Comparison of ENCODE assay signal across 26 mouse cellular contexts in genomic region chr5:91144971-91145370, GRCm38 (mm10). TPM values are rescaled to one million over a fixed set of nuclear protein-coding genes. Genes with fewer than 3 reads are reported as not detected.
DNase-seq lines count a peak whose midpoint lies in the region; ATAC-seq lines count a peak whose summit lies in the region.
"Had no signal": no experiment of that assay in that cellular context is flagged by ENCODE, and none has a peak within 500 bp of the region (broad histone marks: within the 10 kb centered on the region; RNA-seq: fewer than 3 reads in every experiment).

No protein-coding gene starts in this region.

- H3K27me3 ChIP-seq in forebrain, embryonic 13.5 days = peaks cover 15% of the 10 kb centered on the region

- H3K9me3 ChIP-seq in forebrain, embryonic 13.5 days (replicated peaks) = no peaks in the 10 kb centered on the region
- H3K9me3 ChIP-seq: embryonic facial prominence, embryonic 13.5 days; kidney, embryonic 15.5 days; liver, embryonic 12.5 days had no signal

- no peak overlapping the region for H3K4me2 ChIP-seq in forebrain, embryonic 13.5 days
- H3K4me2 ChIP-seq: embryonic facial prominence, embryonic 13.5 days; kidney, embryonic 15.5 days; limb, embryonic 12.5 days; liver, embryonic 12.5 days; midbrain, embryonic 15.5 days had no signal

- H3K4me3 ChIP-seq in forebrain, embryonic 13.5 days = no peak overlapping the region
- H3K4me3 ChIP-seq: embryonic facial prominence, embryonic 13.5 days; heart, adult 2 months; kidney, embryonic 15.5 days; limb, embryonic 12.5 days; liver, embryonic 12.5 days; midbrain, embryonic 15.5 days had no signal

- no peaks in the 10 kb centered on the region for H3K4me1 ChIP-seq in forebrain, embryonic 13.5 days
- H3K4me1 ChIP-seq: liver, embryonic 12.5 days had no signal

- H3K9ac ChIP-seq in forebrain, embryonic 13.5 days = no peak overlapping the region
- H3K9ac ChIP-seq: embryonic facial prominence, embryonic 13.5 days; forebrain, postnatal 0 days; kidney, embryonic 15.5 days; limb, embryonic 12.5 days; liver, embryonic 12.5 days; midbrain, embryonic 15.5 days had no signal

- WGBS in forebrain, embryonic 13.5 days = 88% methylated on average over 9 of the region's 9 CpGs

- intact Hi-C loops in heart, postnatal 14 days (cut with DNase I) = no loop called here

- no peak for ATAC-seq in forebrain, embryonic 13.5 days
- ATAC-seq: forebrain, postnatal 0 days; hindbrain, embryonic 16.5 days; intestine, postnatal 0 days; liver, embryonic 12.5 days; midbrain, embryonic 15.5 days had no signal

- no peak overlapping the region for H3K27ac ChIP-seq in forebrain, embryonic 13.5 days
- H3K27ac ChIP-seq: embryonic facial prominence, embryonic 13.5 days; heart, adult 2 months; kidney, embryonic 15.5 days; limb, embryonic 12.5 days; liver, embryonic 12.5 days; midbrain, embryonic 15.5 days had no signal

- no peaks in the 10 kb centered on the region for H3K36me3 ChIP-seq in forebrain, embryonic 13.5 days (ENCODE audit: poor library complexity, severe bottlenecking)
- H3K36me3 ChIP-seq: embryonic facial prominence, embryonic 13.5 days; kidney, embryonic 15.5 days; limb, embryonic 12.5 days; liver, embryonic 12.5 days; midbrain, embryonic 15.5 days had no signal

- DNase-seq in layer of hippocampus, adult 11-12 months (ENCODE audit: low spot score) = peak; percentile 17
- DNase-seq in layer of hippocampus, postnatal 10 days (ENCODE audit: low spot score in 2 of 2) = no peak
- DNase-seq in right cerebral cortex, postnatal 36 days (ENCODE audit: low spot score in 2 of 2) = peak; percentile 3 to 8
- DNase-seq in right cerebral cortex, postnatal 14 days = no peak
- peak; percentile 18 to 23 for DNase-seq in layer of hippocampus, postnatal 36 days
- DNase-seq in gastrocnemius, postnatal 25 days = no peak
- no peak for DNase-seq in heart, postnatal 14 days
- DNase-seq: adrenal gland, postnatal 10 days; cerebellum, postnatal 10 days; forebrain, postnatal 0 days; gastrocnemius, postnatal 14 days; heart, adult 2 months; kidney, postnatal 4 days; lung, adult 2 months; spleen, adult 18-20 months; thymus, adult 2 months had no signal

RNA-seq across cellular contexts. Expression of gene Areg, which starts 5.6 kb away (rescaled TPM):
- under 1 TPM in 1 of 2 experiments, not detected in 1; 0.27 TPM for total RNA-seq in layer of hippocampus, postnatal 10 days (2021)
- total RNA-seq in layer of hippocampus, postnatal 36 days (2021) = not detected
- polyA plus RNA-seq in forebrain, embryonic 13.5 days (2015; fragmentation: Nextera tagmentation; extraction: Ambion mirVana) = not detected in 2 replicates
- total RNA-seq in gastrocnemius, postnatal 25 days (2021) = not detected
- not detected for total RNA-seq in heart, postnatal 14 days (2021)
- total RNA-seq: forebrain, postnatal 0 days; gastrocnemius, postnatal 14 days; heart, adult 2 months; hematopoietic stem cell, adult 5-6 weeks; neutrophil, adult 5-6 weeks had no signal
- polyA plus RNA-seq: heart, adult 2 months; kidney, embryonic 15.5 days; liver, embryonic 12.5 days had no signal

Comparison
In these comparisons a context has a peak if more than half of its experiments do, and no peak if none do; other contexts are left out.
1. DNase-seq: peak in layer of hippocampus, adult 11-12 months (single experiment), right cerebral cortex, postnatal 36 days (2 of 2) and layer of hippocampus, postnatal 36 days (2 of 2); none in layer of hippocampus, postnatal 10 days (0 of 2), right cerebral cortex, postnatal 14 days (single experiment), gastrocnemius, postnatal 25 days (single experiment) and heart, postnatal 14 days (0 of 2).